Mouse (Mus musculus): ENCODE results near the gene Zmynd11. TPM values are rescaled to one million over a fixed set of nuclear protein-coding genes. Genes with fewer than 3 reads are reported as not detected.

The Zmynd11 gene
- polyA plus RNA-seq, 1 experiment from 2014 or later = 86.3 TPM

DNA sequence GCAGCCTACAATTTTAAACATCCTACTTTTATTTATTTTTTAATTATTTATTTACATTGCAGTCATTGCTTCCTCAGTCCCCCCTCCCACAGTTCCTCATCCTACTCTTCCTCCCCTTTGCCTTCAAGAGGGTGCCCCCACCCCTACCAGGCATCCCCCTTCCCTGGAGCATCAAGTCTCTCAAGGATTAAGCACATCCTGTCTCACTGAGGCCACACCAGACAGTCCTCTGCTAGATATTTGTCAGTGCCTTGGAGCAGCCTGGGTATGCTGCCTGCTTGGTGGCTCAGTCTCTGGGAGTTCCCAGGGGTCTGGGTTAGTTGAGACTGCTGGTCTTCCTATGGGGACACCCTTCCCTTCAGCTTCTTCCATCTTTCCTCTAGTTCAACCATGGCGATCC is 91.0 kb downstream of the Zmynd11 start:
- H3K4me1 ChIP-seq = no peaks in the 10 kb centered on the region
- H3K36me3 ChIP-seq = no peaks in the 10 kb centered on the region
- no peak overlapping the region for H3K27ac ChIP-seq
- H3K27me3 ChIP-seq (ENCODE audit: low read depth, poor library complexity, severe bottlenecking) = no peaks in the 10 kb centered on the region
- peak; percentile 21 for DNase-seq (ENCODE audit: low spot score)
- no peaks in the 10 kb centered on the region for H3K9me3 ChIP-seq (replicated peaks)
- WGBS = 90% methylated on average over 1 of the region's 1 CpGs
- H3K4me3 ChIP-seq = no peak overlapping the region

- no peak overlapping the region for H3K4me3 ChIP-seq
- no peaks in the 10 kb centered on the region for H3K27me3 ChIP-seq (ENCODE audit: low read depth, poor library complexity, severe bottlenecking)
- H3K4me1 ChIP-seq = no peaks in the 10 kb centered on the region
- no peaks in the 10 kb centered on the region for H3K36me3 ChIP-seq
- DNase-seq (ENCODE audit: low spot score) = no peak
- 93% methylated on average over 5 of the region's 5 CpGs for WGBS
- no peak overlapping the region for H3K27ac ChIP-seq
- H3K9me3 ChIP-seq (replicated peaks) = no peaks in the 10 kb centered on the region
Observed at GRCm38 (mm10) chr13:9669246-9669645, 95.9 kb downstream of the Zmynd11 start.

GRCm38 (mm10) chr13:9667954-9668496 is 97.1 kb downstream of the Zmynd11 start:
- no peaks in the 10 kb centered on the region for H3K27me3 ChIP-seq (ENCODE audit: low read depth, poor library complexity, severe bottlenecking)
- 84% methylated on average over 7 of the region's 7 CpGs for WGBS
- no peaks in the 10 kb centered on the region for H3K9me3 ChIP-seq (replicated peaks)
- DNase-seq (ENCODE audit: low spot score) = no peak
- H3K4me3 ChIP-seq = no peak overlapping the region
- H3K27ac ChIP-seq = no peak overlapping the region
- no peaks in the 10 kb centered on the region for H3K4me1 ChIP-seq
- H3K36me3 ChIP-seq = peaks cover 3% of the 10 kb centered on the region; the same call in 1 of the 2 replicates

GRCm38 (mm10) chr13:9663593-9663992 is 101.5 kb downstream of the Zmynd11 start:
- Histone ChIP-seq H3K9me3 (replicated peaks) (no peaks in the 10 kb centered on the region), H3K36me3 (peaks cover 7% of the 10 kb centered on the region), H3K27ac (no peak overlapping the region), H3K27me3 (ENCODE audit: low read depth, poor library complexity, severe bottlenecking) (no peaks in the 10 kb centered on the region), H3K4me1 (no peaks in the 10 kb centered on the region), H3K4me3 (no peak overlapping the region)
- WGBS = 95% methylated on average over 1 of the region's 1 CpGs
- no peak for DNase-seq (ENCODE audit: low spot score)

DNA sequence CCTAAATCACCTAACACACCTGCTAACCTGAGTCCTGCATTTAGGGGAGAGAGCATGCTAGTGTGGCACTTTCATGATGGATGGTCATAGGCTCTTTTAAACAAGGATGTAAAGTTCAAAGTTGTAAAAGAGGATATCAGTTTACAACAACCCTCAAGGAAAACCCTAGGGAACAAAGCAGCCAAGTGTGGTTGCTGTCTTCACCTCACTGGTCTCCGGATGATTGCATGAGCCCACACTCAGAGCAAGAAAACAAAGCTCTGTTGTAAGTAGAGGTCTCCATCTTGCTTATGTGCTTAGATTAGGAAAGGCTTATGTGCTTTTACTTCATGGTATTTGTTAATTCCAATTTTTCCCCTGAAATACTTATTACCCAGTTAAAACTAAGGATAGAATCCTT is 104.4 kb downstream of the Zmynd11 start:
- 60% methylated on average over 1 of the region's 1 CpGs for WGBS
- Histone ChIP-seq H3K36me3 (peaks cover 15% of the 10 kb centered on the region), H3K27ac (no peak overlapping the region), H3K4me1 (no peaks in the 10 kb centered on the region), H3K4me3 (no peak overlapping the region), H3K9me3 (replicated peaks) (no peaks in the 10 kb centered on the region), H3K27me3 (ENCODE audit: low read depth, poor library complexity, severe bottlenecking) (no peaks in the 10 kb centered on the region)
- DNase-seq (ENCODE audit: low spot score) = no peak

GRCm38 (mm10) chr13:9656613-9657012 is 108.5 kb downstream of the Zmynd11 start:
- Histone ChIP-seq H3K4me1 (no peaks in the 10 kb centered on the region), H3K36me3 (peaks cover 12% of the 10 kb centered on the region), H3K27ac (no peak overlapping the region), H3K27me3 (ENCODE audit: low read depth, poor library complexity, severe bottlenecking) (no peaks in the 10 kb centered on the region), H3K9me3 (replicated peaks) (no peaks in the 10 kb centered on the region), H3K4me3 (no peak overlapping the region)
- WGBS = 92% methylated on average over 6 of the region's 6 CpGs
- no peak for DNase-seq (ENCODE audit: low spot score)

GRCm38 (mm10) chr13:9653018-9653417 is 112.1 kb downstream of the Zmynd11 start:
- Histone ChIP-seq H3K36me3 (peaks cover 8% of the 10 kb centered on the region; the same call in 1 of the 2 replicates), H3K27me3 (ENCODE audit: low read depth, poor library complexity, severe bottlenecking) (no peaks in the 10 kb centered on the region), H3K4me1 (no peaks in the 10 kb centered on the region), H3K9me3 (replicated peaks) (no peaks in the 10 kb centered on the region), H3K4me3 (no peak overlapping the region), H3K27ac (no peak overlapping the region)
- WGBS = 83% methylated on average over 3 of the region's 3 CpGs
- no peak for DNase-seq (ENCODE audit: low spot score)

DNA sequence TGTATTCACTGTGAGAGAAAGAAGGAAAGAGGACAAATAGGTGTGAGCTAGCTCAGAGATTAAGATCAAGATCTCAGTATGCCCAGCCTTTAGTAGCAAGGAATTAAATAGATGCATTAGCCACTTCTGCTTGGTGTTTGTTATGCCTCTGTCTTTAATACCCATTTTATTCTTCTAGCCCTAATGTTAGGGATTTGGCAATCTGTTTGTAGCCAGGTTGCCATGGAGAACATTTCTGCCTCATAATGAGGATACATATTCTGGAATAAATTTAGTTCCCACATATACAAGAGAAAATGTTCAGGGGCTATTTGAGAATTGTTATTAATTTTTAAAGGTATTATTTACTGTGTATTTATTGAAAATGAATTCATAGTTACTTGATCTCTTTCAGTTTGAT is 114.5 kb downstream of the Zmynd11 start:
- no peaks in the 10 kb centered on the region for H3K4me1 ChIP-seq
- H3K9me3 ChIP-seq (replicated peaks) = no peaks in the 10 kb centered on the region
- DNase-seq (ENCODE audit: low spot score) = no peak
- H3K4me3 ChIP-seq = no peak overlapping the region
- H3K27ac ChIP-seq = no peak overlapping the region
- no peaks in the 10 kb centered on the region for H3K27me3 ChIP-seq (ENCODE audit: low read depth, poor library complexity, severe bottlenecking)
- H3K36me3 ChIP-seq = no peaks in the 10 kb centered on the region

- no peaks in the 10 kb centered on the region for H3K36me3 ChIP-seq
- no peak overlapping the region for H3K4me3 ChIP-seq
- DNase-seq (ENCODE audit: low spot score) = no peak
- H3K9me3 ChIP-seq (replicated peaks) = no peaks in the 10 kb centered on the region
- 96% methylated on average over 1 of the region's 1 CpGs for WGBS
- H3K27me3 ChIP-seq (ENCODE audit: low read depth, poor library complexity, severe bottlenecking) = no peaks in the 10 kb centered on the region
- no peak overlapping the region for H3K27ac ChIP-seq
- no peaks in the 10 kb centered on the region for H3K4me1 ChIP-seq
Observed at GRCm38 (mm10) chr13:9649894-9650293, 115.2 kb downstream of the Zmynd11 start.

- Histone ChIP-seq H3K4me3 (no peak overlapping the region), H3K27ac (no peak overlapping the region), H3K27me3 (ENCODE audit: low read depth, poor library complexity, severe bottlenecking) (no peaks in the 10 kb centered on the region), H3K9me3 (replicated peaks) (no peaks in the 10 kb centered on the region), H3K4me1 (no peaks in the 10 kb centered on the region), H3K36me3 (no peaks in the 10 kb centered on the region)
- WGBS = 97% methylated on average over 13 of the region's 13 CpGs
- no peak for DNase-seq (ENCODE audit: low spot score)
Observed at GRCm38 (mm10) chr13:9648716-9649115, 116.4 kb downstream of the Zmynd11 start.

GRCm38 (mm10) chr13:9637949-9638348 is 127.2 kb downstream of the Zmynd11 start:
- 69% methylated on average over 3 of the region's 3 CpGs for WGBS
- H3K27me3 ChIP-seq (ENCODE audit: low read depth, poor library complexity, severe bottlenecking) = no peaks in the 10 kb centered on the region
- H3K27ac ChIP-seq = no peak overlapping the region
- H3K4me3 ChIP-seq = no peak overlapping the region
- no peaks in the 10 kb centered on the region for H3K9me3 ChIP-seq (replicated peaks)
- no peak for DNase-seq (ENCODE audit: low spot score)
- no peaks in the 10 kb centered on the region for H3K36me3 ChIP-seq
- H3K4me1 ChIP-seq = no peaks in the 10 kb centered on the region

- DNase-seq (ENCODE audit: low spot score) = no peak
- no peak overlapping the region for H3K27ac ChIP-seq
- no peak overlapping the region for H3K4me3 ChIP-seq
- H3K36me3 ChIP-seq = no peaks in the 10 kb centered on the region
- no peaks in the 10 kb centered on the region for H3K9me3 ChIP-seq (replicated peaks)
- WGBS = 64% methylated on average over 4 of the region's 4 CpGs
- no peaks in the 10 kb centered on the region for H3K27me3 ChIP-seq (ENCODE audit: low read depth, poor library complexity, severe bottlenecking)
- no peaks in the 10 kb centered on the region for H3K4me1 ChIP-seq
Observed at GRCm38 (mm10) chr13:9636505-9636904, 128.6 kb downstream of the Zmynd11 start.

- H3K36me3 ChIP-seq = no peaks in the 10 kb centered on the region
- WGBS = 93% methylated on average over 2 of the region's 2 CpGs
- no peak for DNase-seq (ENCODE audit: low spot score)
Observed at GRCm38 (mm10) chr13:9635951-9636350, 129.2 kb downstream of the Zmynd11 start.

More at GRCm38 (mm10) chr13:9635951-9636350, 129.2 kb downstream of the Zmynd11 start:
- no peaks in the 10 kb centered on the region for H3K4me1 ChIP-seq
- no peaks in the 10 kb centered on the region for H3K9me3 ChIP-seq (replicated peaks)
- H3K27me3 ChIP-seq (ENCODE audit: low read depth, poor library complexity, severe bottlenecking) = no peaks in the 10 kb centered on the region
- H3K27ac ChIP-seq = no peak overlapping the region
- no peak overlapping the region for H3K4me3 ChIP-seq

Data from limb, embryonic 10.5 days (tissue).